ENCODE assay signal across 13 mouse cellular contexts in the genomic region with DNA sequence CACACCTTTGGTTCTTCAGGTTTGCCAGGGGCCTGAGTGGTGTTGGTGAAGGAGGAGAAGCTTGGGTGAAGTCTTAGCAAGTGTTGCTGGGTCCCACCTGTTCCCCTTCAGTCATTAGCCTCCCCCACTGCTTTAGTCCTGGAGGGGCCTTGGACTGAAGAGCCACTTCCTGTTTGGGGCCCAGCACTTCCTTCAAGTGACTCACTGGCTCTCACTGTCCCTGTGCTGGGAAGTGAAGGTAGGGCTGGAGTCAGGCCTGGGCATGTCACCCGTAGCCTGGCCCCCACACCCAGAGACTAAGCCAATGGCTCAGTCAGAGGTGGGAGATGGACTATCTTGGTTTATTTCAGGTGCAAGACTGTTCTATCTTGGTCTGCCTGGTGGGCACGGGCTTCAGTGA. TPM values are rescaled to one million over a fixed set of nuclear protein-coding genes. Genes with fewer than 3 reads are reported as not detected.
DNase-seq lines count a peak whose midpoint lies in the region; ATAC-seq lines count a peak whose summit lies in the region.
"Had no signal": no experiment of that assay in that cellular context is flagged by ENCODE, and none has a peak within 500 bp of the region (broad histone marks: within the 10 kb centered on the region; RNA-seq: fewer than 3 reads in every experiment).

No protein-coding gene starts in this region.

- H3K27ac ChIP-seq in heart, embryonic 10.5 days: peak overlapping the region; percentile 57; the same call in 1 of the 2 replicates
- H3K27ac ChIP-seq in stomach, embryonic 16.5 days (ENCODE audit: low read length): peak overlapping the region; percentile 65

- peaks cover 61% of the 10 kb centered on the region for H3K4me1 ChIP-seq in heart, embryonic 10.5 days
- H3K4me1 ChIP-seq in stomach, embryonic 16.5 days (ENCODE audit: control insufficient read depth, insufficient read depth, low read length): peaks cover 13% of the 10 kb centered on the region

- H3K9ac ChIP-seq in stomach, embryonic 16.5 days (ENCODE audit: low read length): no peak overlapping the region

- no peak overlapping the region for H3K4me3 ChIP-seq in heart, embryonic 10.5 days
- H3K4me3 ChIP-seq in stomach, embryonic 16.5 days (replicated peaks; ENCODE audit: low read length): no peak overlapping the region
- H3K4me3 ChIP-seq: erythroblast, embryonic 14.5 days had no signal

- H3K27me3 ChIP-seq in heart, embryonic 10.5 days (ENCODE audit: insufficient read depth, poor library complexity, severe bottlenecking): no peaks in the 10 kb centered on the region
- H3K27me3 ChIP-seq in stomach, embryonic 16.5 days (ENCODE audit: control insufficient read depth, insufficient read depth, low read length): no peaks in the 10 kb centered on the region

- H3K36me3 ChIP-seq in heart, embryonic 10.5 days: peaks cover 19% of the 10 kb centered on the region
- no peaks in the 10 kb centered on the region for H3K36me3 ChIP-seq in stomach, embryonic 16.5 days (ENCODE audit: control insufficient read depth, insufficient read depth, low read length)

- H3K9me3 ChIP-seq in heart, embryonic 10.5 days: no peaks in the 10 kb centered on the region
- H3K9me3 ChIP-seq in stomach, embryonic 16.5 days (replicated peaks; ENCODE audit: control insufficient read depth, low read length): no peaks in the 10 kb centered on the region

- 83% methylated on average over 2 of the region's 2 CpGs for WGBS in heart, embryonic 10.5 days
- WGBS in stomach, embryonic 16.5 days: 57% methylated on average over 2 of the region's 2 CpGs

- no peak overlapping the region for H3K4me2 ChIP-seq in stomach, embryonic 16.5 days (ENCODE audit: low read depth, low read length)
- H3K4me2 ChIP-seq: heart, embryonic 11.5 days had no signal

- peak; percentile 63 to 82 for ATAC-seq in hematopoietic stem cell, adult 5-6 weeks (replicated peaks in 1 of 2; ENCODE audit: insufficient read depth in 1 of 2, low FRiP score in 2 of 2, low TSS enrichment in 1 of 2, low read depth in 1 of 2, poor library complexity in 2 of 2, severe bottlenecking in 2 of 2)
- no peak; the same call in 1 of the 2 replicates for ATAC-seq in stomach, embryonic 16.5 days (ENCODE audit: insufficient read depth, low FRiP score)

- no peak for DNase-seq in heart, embryonic 10.5 days (ENCODE audit: low spot score)
- DNase-seq in heart, postnatal 4 days: no peak
- DNase-seq in lung, postnatal 36 days: peak; percentile 17
- no peak for DNase-seq in lung, postnatal 4 days
- no peak for DNase-seq in MN1 (ENCODE audit: low spot score)
- DNase-seq in adrenal gland, postnatal 25 days: no peak
- DNase-seq: kidney, adult 18-20 months; left cerebral cortex, postnatal 4 days; retina, postnatal 1 day had no signal

RNA-seq across cellular contexts. Expression of a gene that starts 26.4 kb away (rescaled TPM):
- polyA plus RNA-seq in heart, embryonic 10.5 days (2016; fragmentation: Nextera tagmentation; extraction: Ambion mirVana): 24.2 and 31.6 TPM in 2 replicates
- total RNA-seq in heart, postnatal 4 days (2021): 10 to 100 TPM; 40.7 to 42.6 TPM
- total RNA-seq in hematopoietic stem cell, adult 5-6 weeks (2017): 0.15 and 0.25 TPM in 2 replicates
- 17.1 and 19.6 TPM in 2 replicates for polyA plus RNA-seq in stomach, embryonic 16.5 days (2015; fragmentation: Nextera tagmentation; extraction: Ambion mirVana)
- total RNA-seq in adrenal gland, postnatal 25 days (2021): 4.9 and 9.9 TPM in 2 replicates

RNA-seq across cellular contexts. Expression of a gene that starts 54.6 kb away (rescaled TPM):
- 1,580 and 1,787 TPM in 2 replicates for polyA plus RNA-seq in heart, embryonic 10.5 days (2016; fragmentation: Nextera tagmentation; extraction: Ambion mirVana)
- total RNA-seq in heart, postnatal 4 days (2021): 100 to 1,000 TPM; 557 to 601 TPM
- 3.1 and 5.0 TPM in 2 replicates for total RNA-seq in hematopoietic stem cell, adult 5-6 weeks (2017)
- 1,327 and 1,379 TPM in 2 replicates for polyA plus RNA-seq in stomach, embryonic 16.5 days (2015; fragmentation: Nextera tagmentation; extraction: Ambion mirVana)
- total RNA-seq in adrenal gland, postnatal 25 days (2021): 318 and 396 TPM in 2 replicates

RNA-seq across cellular contexts. Expression of a gene that starts 58.2 kb away (rescaled TPM):
- 0.52 and 1.1 TPM in 2 replicates for polyA plus RNA-seq in heart, embryonic 10.5 days (2016; fragmentation: Nextera tagmentation; extraction: Ambion mirVana)
- 1 to 10 TPM; 1.3 to 1.4 TPM for total RNA-seq in heart, postnatal 4 days (2021)
- total RNA-seq in hematopoietic stem cell, adult 5-6 weeks (2017): 3.4 TPM in 1 of 2 replicates, not detected in the other
- polyA plus RNA-seq in stomach, embryonic 16.5 days (2015; fragmentation: Nextera tagmentation; extraction: Ambion mirVana): 0.14 and 0.34 TPM in 2 replicates
- 0.43 and 1.5 TPM in 2 replicates for total RNA-seq in adrenal gland, postnatal 25 days (2021)
- polyA plus RNA-seq: erythroblast, embryonic 14.5 days had no signal

Comparison
In these comparisons a context has a peak if more than half of its experiments do, and no peak if none do; other contexts are left out.
1. RNA of a gene that starts 54.6 kb away (total RNA-seq): 557 to 601 TPM in heart, postnatal 4 days and 318 to 396 TPM in adrenal gland, postnatal 25 days; 3.1 to 5.0 TPM in hematopoietic stem cell, adult 5-6 weeks; every median in the first group is over 10 times any median in the second.